Mouse (Mus musculus): Measurements from ENCODE around the gene Hist1h2af.

DNA sequence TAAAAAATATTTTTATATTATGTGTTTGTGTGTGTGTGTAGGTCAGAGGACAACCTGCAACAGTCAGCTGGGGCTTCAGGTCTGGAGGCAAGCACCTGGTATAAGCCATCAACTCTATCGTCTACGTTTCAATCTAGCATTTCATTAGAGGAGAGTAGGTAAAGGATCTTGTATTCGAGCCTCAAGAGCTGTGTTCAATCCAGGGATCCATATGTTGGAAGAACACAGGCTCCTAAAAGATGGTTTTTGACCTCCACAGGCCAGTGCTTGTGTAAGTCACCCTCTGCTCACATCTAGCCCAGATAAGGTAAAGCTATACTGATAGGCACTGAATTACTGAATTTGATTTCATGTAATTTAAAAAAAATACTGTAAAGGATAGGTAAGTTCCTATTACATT lies 23.2 kb downstream of the Hist1h2af start:
- no peak for TF ChIP-seq CTCF (IDR thresholded peaks at IDR 0.05; ENCODE audit: low read depth, low read length)
- no peak for TF ChIP-seq GATA1 (IDR thresholded peaks at IDR 0.05; ENCODE audit: borderline replicate concordance, low read length)
- no peak for TF ChIP-seq TAL1 (conservative IDR thresholded peaks at IDR 0.05; ENCODE audit: low read depth, low read length)

Data from G1E (cell line).